Mouse (Mus musculus) kidney, postnatal 36 days (tissue): ENCODE results near the gene Whrn.

Experiments
- DNase-seq, 2 experiments: peaks; one replicate each; pipeline ENCODE4 v3.0.0; 2021 to 2022; ENCODE audit warnings: mixed read lengths in 2 of 2

Whrn gene

DNA sequence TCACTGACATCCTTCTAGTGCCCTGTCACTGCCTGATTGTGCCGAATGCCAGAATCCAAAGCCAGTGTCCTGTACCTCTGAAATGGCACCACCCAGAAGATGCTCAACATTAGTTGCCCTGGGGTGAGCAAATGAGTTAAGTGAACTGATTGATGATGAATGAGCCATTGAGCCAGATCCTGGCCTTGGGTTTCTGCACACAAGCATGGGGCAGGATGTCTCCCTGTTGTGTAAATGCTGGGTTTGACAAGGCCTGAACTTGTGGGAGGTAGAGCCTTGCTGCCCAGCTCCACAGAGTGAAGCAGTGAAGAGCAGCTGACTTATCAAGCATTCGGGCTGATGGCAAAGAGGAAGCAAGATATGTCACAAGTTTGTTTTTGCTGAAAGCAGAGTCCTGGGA is 52.7 kb downstream of the Whrn start:
- no peak for DNase-seq

- DNase-seq: no peak
These were observed 54.2 kb downstream of the Whrn start for GRCm38 (mm10) chr4:63441616-63442015.

- DNase-seq: no peak
These were observed 55.5 kb downstream of the Whrn start for GRCm38 (mm10) chr4:63440262-63440661.

- no peak for DNase-seq
These were observed 57.8 kb downstream of the Whrn start for GRCm38 (mm10) chr4:63437968-63438367.

DNA sequence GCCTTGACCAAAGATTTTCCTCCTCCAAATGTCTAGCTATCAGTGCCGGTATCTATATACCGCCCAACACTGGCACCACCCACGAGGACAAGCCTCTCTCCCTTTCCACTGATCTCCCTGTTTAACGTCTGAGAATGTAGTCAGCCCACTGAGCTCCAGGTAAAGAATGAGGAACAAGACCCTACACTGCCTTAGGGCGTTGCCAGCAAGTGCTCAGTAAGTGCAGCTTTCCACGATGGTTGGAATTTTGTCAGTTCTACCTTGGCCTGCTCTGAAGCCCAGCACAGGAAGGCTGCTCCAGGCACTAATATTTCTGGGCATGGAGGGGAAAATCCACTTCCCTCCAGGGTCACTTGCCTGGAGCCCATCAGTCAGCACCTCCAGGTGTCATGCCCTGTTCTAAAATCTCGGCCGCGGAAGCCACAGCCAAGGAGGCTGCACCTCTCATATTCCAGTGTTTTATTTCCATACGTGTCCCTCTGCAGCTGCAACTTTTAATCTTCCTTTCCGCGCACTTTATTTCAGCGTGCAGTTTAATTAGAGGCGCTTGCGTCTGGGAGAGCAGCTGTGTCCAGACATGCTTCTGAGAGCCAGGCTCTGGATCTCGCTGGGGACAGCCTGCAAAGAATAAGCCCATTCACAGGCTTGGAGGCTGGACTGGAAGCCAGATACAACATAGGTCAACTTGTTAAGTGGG is 58.5 kb downstream of the Whrn start:
- no peak for DNase-seq

- no peak for DNase-seq
These were observed 60.4 kb downstream of the Whrn start for GRCm38 (mm10) chr4:63435402-63435801.

DNA sequence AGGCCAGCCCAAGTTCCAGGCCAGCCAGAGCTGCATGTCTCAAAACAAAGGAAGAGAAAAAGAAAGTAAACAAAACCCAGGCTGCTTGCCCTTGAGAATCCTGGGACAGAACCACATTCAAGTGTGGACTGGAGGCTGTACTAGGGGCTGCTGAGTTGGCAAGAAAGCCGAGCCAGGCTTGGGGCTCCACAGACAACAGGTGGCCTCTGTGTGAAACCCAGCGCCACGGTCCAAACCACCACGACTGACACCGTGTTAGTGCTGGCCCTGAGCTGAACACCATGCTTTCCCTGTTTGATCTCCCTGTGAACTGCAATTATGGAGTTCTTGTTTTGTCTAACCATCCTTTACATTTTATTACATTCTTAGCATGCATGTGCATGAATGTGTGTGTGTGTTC is 64.7 kb downstream of the Whrn start:
- DNase-seq: no peak

DNA sequence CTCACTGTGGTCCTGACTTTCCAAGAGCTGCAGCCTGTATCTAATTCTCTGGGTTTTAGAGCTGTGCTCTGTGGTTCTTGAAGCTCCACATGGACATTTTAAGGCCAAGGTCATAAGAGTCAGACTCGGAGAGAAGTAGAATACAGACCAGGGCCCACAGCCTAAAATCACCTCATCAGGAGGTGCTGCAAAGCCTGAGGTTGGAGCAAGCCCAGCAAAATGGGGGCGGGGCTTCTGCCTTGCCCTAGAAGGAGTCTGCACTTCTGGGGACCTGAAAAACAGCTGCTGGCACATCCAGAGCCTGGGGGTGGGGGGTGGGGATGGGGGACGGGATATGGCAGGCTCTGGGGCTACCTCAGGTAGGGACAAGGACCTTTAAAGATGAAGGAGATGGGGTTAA is 65.4 kb downstream of the Whrn start:
- DNase-seq: peak in 1 of 2 experiments; percentile 41

- no peak for DNase-seq
These were observed 69.5 kb downstream of the Whrn start for GRCm38 (mm10) chr4:63426308-63426707.

DNA sequence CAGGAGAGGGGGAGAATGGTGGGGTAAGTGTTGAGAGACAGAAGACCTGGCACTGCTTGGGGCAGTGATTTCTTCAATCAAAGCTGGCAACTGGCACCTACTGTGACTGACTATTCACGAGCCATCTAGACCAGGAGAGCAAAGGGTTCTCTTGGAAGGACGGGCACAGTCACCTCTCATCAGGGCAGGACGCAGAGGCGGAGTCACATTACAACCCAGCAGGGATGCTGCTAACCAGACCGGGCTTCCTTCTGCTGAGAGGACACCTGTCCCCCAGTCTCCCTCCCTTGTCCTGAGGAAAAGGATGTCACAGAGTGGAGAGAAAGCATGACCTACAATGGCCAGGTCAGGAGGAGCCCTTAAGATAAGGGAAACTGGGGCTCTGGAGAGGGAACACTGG is 72.0 kb downstream of the Whrn start:
- DNase-seq: no peak

- no peak for DNase-seq
These were observed 72.6 kb downstream of the Whrn start for GRCm38 (mm10) chr4:63423231-63423630.

- peak in 1 of 2 experiments; percentile 47 for DNase-seq
These were observed 75.5 kb downstream of the Whrn start for GRCm38 (mm10) chr4:63420143-63420920.

- DNase-seq: no peak
These were observed 77.5 kb downstream of the Whrn start for GRCm38 (mm10) chr4:63418270-63418669.

- DNase-seq: peak; percentile 82 to 93
These were observed 78.4 kb downstream of the Whrn start for GRCm38 (mm10) chr4:63417318-63417957.

GRCm38 (mm10) chr4:63414951-63415350 is 80.8 kb downstream of the Whrn start:
- no peak for DNase-seq

DNA sequence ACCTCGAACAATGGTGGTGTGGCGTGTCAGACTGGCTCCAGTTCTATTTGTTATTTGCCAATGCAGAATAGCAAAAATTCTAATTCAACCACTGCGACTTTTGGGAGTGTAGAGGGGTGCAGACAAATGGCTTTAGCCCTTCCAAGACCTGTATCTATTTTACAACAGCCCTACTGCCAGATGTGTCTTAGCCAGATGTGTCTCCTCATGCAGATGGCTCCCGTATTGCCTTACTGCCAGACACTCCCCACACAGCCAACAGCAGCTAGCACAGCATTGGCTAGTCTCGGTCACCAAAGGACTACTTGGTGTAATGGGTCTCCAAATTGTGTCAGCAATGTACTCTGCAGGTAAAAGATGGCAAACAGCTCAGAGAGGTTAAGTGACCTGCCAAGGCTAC is 84.6 kb downstream of the Whrn start:
- no peak for DNase-seq

DNA sequence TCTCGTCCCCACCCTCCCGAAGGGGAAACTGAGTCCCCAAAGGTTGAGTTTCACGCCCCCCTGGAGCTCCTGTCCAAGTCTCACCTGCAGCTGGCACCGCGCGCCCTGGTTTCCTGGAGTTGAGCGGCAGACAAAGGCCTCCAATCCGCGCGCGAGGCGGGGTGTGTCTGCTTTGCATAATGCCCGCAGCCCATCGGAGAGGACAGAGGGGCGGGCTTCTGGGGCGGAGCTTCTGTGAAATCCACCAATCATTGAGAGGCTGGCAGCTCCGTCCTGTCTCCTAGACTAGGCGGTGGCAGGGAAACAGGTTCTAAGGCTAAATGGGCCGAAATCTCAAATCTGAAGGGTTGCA is 85.2 kb downstream of the Whrn start:
- DNase-seq: peak; percentile 94 to 96

DNA sequence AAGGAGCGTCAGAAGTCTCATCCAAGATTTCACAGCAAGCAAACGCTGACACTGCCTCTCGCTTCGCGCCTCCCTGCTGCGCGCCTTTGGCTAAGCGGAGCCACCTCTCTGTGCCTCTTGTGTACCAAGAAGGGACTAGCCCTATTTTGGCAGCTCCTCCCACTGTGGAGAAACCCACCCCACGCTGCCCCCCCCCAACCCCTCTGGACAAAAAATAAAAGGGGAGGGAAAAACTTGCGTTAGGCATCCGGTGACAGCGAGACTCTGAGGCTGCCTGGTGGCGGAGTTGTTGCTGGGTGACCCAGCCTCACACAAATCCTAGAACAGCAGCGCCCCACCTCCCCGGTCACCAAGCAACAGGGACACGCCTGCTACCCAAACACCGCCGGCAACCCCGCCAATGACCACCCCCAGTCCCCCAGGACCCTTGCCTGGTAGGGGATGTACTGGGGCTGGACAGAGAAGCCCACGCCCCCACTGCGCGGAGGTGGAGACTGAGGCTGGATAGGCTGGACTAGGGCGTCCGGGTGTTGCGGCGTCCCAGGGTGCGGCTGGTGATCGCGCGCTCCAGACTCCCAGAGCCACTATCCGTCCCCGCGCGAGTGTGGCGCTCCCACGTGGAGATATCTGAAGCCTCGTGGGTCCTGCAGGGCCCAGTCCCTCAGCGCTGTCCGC is 85.7 kb downstream of the Whrn start:
- peak in 1 of 2 experiments; percentile 26 for DNase-seq

DNA sequence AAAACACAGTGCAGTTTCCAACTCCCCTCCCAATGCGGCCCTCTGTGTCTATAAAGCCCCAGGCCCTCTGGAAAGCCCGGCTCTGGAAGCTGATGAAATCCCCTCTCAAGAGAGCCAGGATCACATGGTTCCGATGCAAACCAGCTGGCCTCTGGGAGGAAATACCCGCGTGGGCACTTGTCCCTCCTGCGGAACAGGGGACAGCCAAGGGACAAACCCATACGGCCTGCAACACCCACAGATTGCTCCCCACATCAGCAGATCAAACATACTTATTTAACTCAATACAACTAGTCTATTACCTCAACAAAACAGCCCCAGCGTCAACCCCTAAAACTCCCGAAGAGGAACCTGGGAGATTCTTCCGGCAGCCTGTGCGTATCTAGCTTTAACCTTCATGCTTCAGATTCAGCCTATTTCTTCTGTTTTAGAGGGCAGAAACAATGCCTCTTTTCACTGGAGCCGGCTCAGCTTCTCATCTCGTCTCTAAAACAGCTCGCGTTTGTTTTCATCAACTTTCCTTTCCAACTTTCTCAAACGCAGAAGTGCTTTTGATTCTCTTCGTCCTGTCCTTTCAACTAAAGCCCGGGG is 86.4 kb downstream of the Whrn start:
- DNase-seq: peak in 1 of 2 experiments; percentile 34

DNA sequence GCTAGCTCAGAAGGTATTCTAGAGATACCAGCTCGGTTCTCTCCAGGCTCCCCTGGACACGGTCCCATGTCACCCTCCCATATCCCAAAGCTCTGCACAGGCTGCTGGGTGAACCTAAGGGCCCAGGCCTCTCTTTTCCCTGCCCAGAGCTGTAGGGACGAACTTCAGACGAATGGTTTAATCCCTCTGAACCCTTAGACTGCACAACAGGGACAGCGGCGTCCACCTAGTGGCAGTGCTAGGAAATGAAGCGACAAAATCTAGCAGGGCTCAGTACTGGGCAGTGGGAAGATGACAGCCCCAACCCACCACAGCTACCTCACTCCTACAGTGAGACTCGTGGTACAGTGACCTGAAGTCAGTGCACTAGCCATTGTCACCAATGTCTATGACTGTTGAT is 87.1 kb downstream of the Whrn start:
- DNase-seq: peak; percentile 42 to 75

DNA sequence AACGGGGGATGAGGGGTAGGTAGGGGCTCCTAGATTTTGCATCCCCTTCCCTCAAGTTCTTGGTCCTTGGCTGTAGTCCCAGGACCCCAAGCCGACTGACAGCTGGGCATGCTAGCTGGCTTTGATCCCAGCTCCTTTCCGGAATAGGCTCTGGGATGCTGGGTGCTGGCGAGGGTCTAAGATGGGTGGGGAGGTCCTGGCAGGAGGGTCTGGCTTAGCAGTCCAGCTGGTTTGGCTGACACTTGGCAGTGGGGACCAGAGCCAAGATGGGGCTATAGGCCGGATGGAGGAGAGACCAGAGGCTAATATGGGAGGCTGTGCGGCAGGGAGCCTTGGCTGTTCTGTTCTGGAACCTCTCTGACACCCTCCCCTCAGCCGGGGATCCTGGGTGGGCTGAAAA is 87.5 kb downstream of the Whrn start:
- no peak for DNase-seq

DNA sequence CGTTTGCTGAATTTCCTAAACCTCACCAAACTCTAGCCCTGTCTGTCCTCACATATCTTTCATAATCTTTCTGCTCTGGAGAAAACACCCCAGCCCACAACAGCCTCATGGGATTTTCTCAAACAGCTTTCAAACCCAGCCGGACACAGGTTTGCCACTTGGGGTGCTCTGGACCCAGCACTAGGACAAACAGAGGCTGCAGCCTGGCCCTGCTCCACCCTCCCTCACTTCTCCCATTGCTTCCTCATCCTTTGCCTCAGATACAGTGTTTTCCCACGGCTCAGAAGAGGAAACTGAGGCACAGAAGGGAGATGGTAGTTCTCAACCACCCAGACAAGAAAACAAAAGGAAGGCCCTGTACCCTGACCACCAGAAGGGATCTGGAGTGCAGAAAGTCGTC is 90.1 kb downstream of the Whrn start:
- DNase-seq: no peak

- DNase-seq: no peak
These were observed 90.7 kb downstream of the Whrn start for GRCm38 (mm10) chr4:63405051-63405450.
